Mouse (Mus musculus): ENCODE results near the gene Olfr294.

Olfr294 gene

DNA sequence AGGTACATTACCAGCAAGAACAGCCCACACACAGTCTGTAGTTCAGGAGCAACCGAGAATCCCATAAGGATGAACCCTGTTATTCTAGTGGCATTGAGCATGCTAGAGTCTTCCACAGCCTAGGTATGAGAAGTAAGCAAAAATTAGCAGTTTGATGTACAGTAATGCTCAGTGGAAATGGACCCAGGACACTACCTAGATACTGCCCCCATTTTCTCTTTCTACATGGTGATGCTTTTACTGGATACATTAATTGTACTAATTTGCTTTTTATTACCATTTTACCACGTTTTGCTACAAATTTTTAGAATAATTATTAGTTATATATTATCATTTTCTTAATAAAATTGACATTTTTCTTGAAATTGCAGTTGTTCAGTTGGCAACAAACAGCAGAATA is at the start of gene Olfr294:
Gene Olfr294 (minus strand): TSS at position 101 of the 400 bp plus-strand sequence.
- no peak for DNase-seq (ENCODE audit: low spot score)

- DNase-seq (ENCODE audit: low spot score) = no peak
These were observed 32.3 kb upstream of the Olfr294 start, which contains the start of gene Olfr293 for GRCm38 (mm10) chr7:86648761-86649160. Gene Olfr293 (plus strand): TSS chr7:86649061.

- no peak for DNase-seq (ENCODE audit: low spot score)
These were observed 32.9 kb downstream of the Olfr294 start, which contains the start of gene Olfr295 for GRCm38 (mm10) chr7:86583562-86583961. Gene Olfr295 (plus strand): TSS chr7:86583862.
